Comparison of ENCODE assay signal across 8 mouse cellular contexts in the genomic region with DNA sequence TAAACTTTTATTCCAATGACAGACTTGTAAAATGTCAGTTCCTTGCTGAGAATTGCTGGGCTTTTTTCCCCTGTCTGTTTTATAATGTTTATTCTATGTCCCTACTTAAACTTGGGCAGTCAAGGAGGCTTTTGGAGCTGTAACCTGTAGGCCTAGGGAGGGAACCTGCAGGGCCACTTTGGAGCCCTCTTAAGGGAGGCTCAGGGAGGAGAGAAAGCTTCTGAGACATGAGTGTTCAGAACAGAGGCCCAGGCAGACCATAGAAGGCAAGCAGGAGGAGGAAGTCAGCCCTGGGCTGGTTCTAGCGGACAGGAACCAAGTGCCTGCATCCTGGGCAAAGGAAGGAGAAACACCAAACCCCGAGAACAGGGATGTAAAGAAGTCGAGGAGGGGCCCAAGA. TPM values are rescaled to one million over a fixed set of nuclear protein-coding genes. Genes with fewer than 3 reads are reported as not detected.
DNase-seq lines count a peak whose midpoint lies in the region; ATAC-seq and TF ChIP-seq lines count a peak whose summit lies in the region.

No protein-coding gene starts in this region.

- H3K27ac ChIP-seq in kidney, embryonic 16.5 days (ENCODE audit: low read length), result peak overlapping the region; percentile 91
- H3K27ac ChIP-seq in bone marrow macrophage, adult 2 months (ENCODE audit: insufficient read depth, low read depth, low read length), result peak overlapping the region; percentile 64
- no peak overlapping the region for H3K27ac ChIP-seq in limb, embryonic 12.5 days

- peaks cover 63% of the 10 kb centered on the region for H3K4me1 ChIP-seq in kidney, embryonic 16.5 days (ENCODE audit: insufficient read depth, low read length)
- peaks cover 35% of the 10 kb centered on the region for H3K4me1 ChIP-seq in bone marrow macrophage, adult 2 months (ENCODE audit: control insufficient read depth, insufficient read depth, low read length)
- H3K4me1 ChIP-seq in limb, embryonic 12.5 days (replicated peaks), result peaks cover 59% of the 10 kb centered on the region

- 53% methylated on average over 3 of the region's 3 CpGs for WGBS in kidney, embryonic 16.5 days
- 76% methylated on average over 3 of the region's 3 CpGs for WGBS in limb, embryonic 12.5 days

- DNase-seq in kidney, adult 9 months, result no peak
- peak; percentile 59 for DNase-seq in naive thymus-derived CD4-positive, alpha-beta T cell, adult 2 months (ENCODE audit: low read depth)
- DNase-seq in cerebellum, postnatal 36 days, result no peak
- no peak for DNase-seq in cerebellum, adult 9-11 months

- no peaks in the 10 kb centered on the region for H3K27me3 ChIP-seq in kidney, embryonic 16.5 days (ENCODE audit: insufficient read depth, low read length)
- peaks cover 13% of the 10 kb centered on the region for H3K27me3 ChIP-seq in limb, embryonic 12.5 days

- peak overlapping the region; percentile 62 for H3K4me3 ChIP-seq in kidney, embryonic 16.5 days (ENCODE audit: low read length)
- H3K4me3 ChIP-seq in bone marrow macrophage, adult 2 months (ENCODE audit: insufficient read depth, low read length), result peak overlapping the region; percentile 45
- H3K4me3 ChIP-seq in limb, embryonic 12.5 days (replicated peaks), result 0 out of 2 replicates have a peak overlapping the region, but pooled peaks have one; percentile 3

- H3K9ac ChIP-seq in kidney, embryonic 16.5 days (replicated peaks; ENCODE audit: low read length), result peak overlapping the region; percentile 76
- H3K9ac ChIP-seq in limb, embryonic 12.5 days (replicated peaks), result no peak overlapping the region

- peak overlapping the region; percentile 78 for H3K4me2 ChIP-seq in kidney, embryonic 16.5 days (replicated peaks; ENCODE audit: low read depth, low read length)
- peak overlapping the region; percentile 99 for H3K4me2 ChIP-seq in limb, embryonic 12.5 days

- ATAC-seq in kidney, embryonic 16.5 days (ENCODE audit: low FRiP score, low TSS enrichment), result no peak
- no peak for ATAC-seq in limb, embryonic 12.5 days (ENCODE audit: insufficient number of reproducible peaks, insufficient read depth, low FRiP score, low TSS enrichment, low read depth)
- ATAC-seq in erythroid progenitor cell, adult 5-6 weeks (replicated peaks; ENCODE audit: low FRiP score, poor library complexity, severe bottlenecking), result no peak

- TF ChIP-seq CTCF in bone marrow macrophage, adult 2 months (IDR thresholded peaks at IDR 0.05; ENCODE audit: low read depth, low read length), result no peak

- no peaks in the 10 kb centered on the region for H3K9me3 ChIP-seq in kidney, embryonic 16.5 days (ENCODE audit: low read length)
- no peaks in the 10 kb centered on the region for H3K9me3 ChIP-seq in limb, embryonic 12.5 days

- H3K36me3 ChIP-seq in kidney, embryonic 16.5 days (ENCODE audit: insufficient read depth, low read length), result no peaks in the 10 kb centered on the region
- H3K36me3 ChIP-seq in limb, embryonic 12.5 days, result no peaks in the 10 kb centered on the region

- no peak for TF ChIP-seq POLR2A in bone marrow macrophage, adult 2 months (IDR thresholded peaks at IDR 0.05; ENCODE audit: borderline replicate concordance, low read depth, low read length)

RNA-seq across cellular contexts. Expression of gene Lrrfip1, which starts 56.3 kb away (rescaled TPM):
- polyA plus RNA-seq in kidney, embryonic 16.5 days (2015; fragmentation: Nextera tagmentation; extraction: Ambion mirVana), result 45.9 and 50.8 TPM in 2 replicates
- 98.5 and 98.7 TPM in 2 replicates for polyA plus RNA-seq in bone marrow macrophage, adult 2 months (2012; ENCODE audit: insufficient read depth, insufficient read length, missing spikeins)
- polyA plus RNA-seq in limb, embryonic 12.5 days (2016; fragmentation: Nextera tagmentation; extraction: Ambion mirVana), result 28.3 and 29.9 TPM in 2 replicates
- 21.0 and 28.1 TPM in 2 replicates for total RNA-seq in erythroid progenitor cell, adult 5-6 weeks (2015; ENCODE audit: low replicate concordance)
- 17.1 and 22.1 TPM in 2 replicates for total RNA-seq in erythroid progenitor cell, adult 5-6 weeks (2017; ENCODE audit: low replicate concordance)

Comparison
In these comparisons a context has a peak if more than half of its experiments do, and no peak if none do; other contexts are left out.
1. H3K4me3 ChIP-seq: peak in every context shown above with its lines; median percentile 62 in kidney, embryonic 16.5 days; 45 in bone marrow macrophage, adult 2 months; 3 in limb, embryonic 12.5 days.